Mouse (Mus musculus): ENCODE data around the gene Tyr. TPM values are rescaled to one million over a fixed set of nuclear protein-coding genes. Genes with fewer than 3 reads are reported as not detected.
"Not testable (repeated sequence)": the region's sequence is repeated elsewhere in the genome, so short reads cannot be mapped to it uniquely, and the experiment has no call there.

The Tyr gene
- polyA plus RNA-seq (2017; shearing (Covaris generic)): not detected

- ATAC-seq: no peak
These were observed at the start of gene Tyr for GRCm38 (mm10) chr7:87493412-87493811. TSS of gene Tyr (minus strand) at chr7:87493512.

GRCm38 (mm10) chr7:87539031-87539430 is 45.7 kb upstream of the Tyr start:
- no peak for ATAC-seq

DNA sequence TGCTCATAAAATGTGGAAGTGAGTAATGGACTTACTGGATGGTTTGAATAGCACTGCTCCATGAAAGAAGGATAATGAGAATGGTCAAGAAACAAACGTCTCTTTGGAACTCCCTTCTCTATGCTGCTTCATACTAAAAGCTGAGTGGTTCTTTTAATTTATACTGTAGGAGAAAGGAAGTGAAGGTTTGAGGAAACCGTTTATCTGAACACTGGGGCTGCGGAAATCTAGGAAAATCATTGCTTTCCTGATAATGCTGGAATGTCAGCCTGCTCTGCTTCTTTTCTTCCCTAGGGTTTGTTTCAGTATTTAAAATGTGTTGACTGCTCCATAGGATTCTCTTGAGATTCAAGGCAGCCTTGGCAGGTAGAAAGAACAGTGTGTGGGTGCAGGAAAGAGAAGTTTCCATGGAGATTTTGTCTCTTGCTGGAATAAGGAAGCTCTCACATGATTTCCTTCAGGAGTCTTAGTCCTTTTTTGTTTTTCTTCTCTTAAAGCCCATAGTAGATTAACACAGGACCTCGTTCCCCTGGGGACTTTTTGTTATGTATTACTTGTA is 891 bp upstream of the Tyr start:
- ATAC-seq: no peak

DNA sequence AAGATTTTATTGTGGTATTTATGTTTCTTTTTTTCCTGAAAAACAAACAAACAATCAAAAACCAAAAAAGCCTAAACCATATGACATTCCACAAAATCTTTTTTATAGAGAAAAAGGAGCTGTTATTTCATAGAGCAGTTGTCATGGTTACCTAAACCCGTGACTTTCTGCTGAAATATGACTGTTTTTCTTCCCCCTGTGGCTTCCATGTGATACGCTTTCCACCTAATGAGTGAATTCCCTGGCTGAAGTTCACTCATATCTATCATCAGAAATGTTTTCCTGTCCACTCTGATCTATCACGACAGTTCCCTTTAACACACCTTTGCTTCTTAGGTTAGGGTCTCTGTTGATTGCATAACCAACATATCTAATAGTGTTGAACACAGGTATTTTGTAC is 5.3 kb downstream of the Tyr start:
- ATAC-seq: no peak

DNA sequence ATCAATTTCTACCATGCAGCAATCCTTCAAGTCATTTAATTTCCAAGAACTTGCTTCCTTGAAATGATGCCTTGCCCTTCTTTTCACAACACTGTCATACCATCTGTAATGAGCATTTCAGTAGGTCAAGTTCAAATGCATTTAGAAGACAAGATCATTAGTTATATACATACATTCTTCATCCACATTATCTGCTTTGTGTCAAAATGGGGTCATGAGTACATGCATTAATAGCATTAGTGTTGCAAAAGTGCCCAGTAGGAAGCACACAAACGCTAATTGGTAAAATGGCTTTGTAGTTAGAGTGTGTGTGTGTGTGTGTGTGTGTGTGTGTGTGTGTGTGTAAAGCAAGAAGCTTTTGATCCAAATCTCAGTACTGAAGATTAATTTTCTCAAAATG is 80.0 kb downstream of the Tyr start:
- no peak for ATAC-seq

DNA sequence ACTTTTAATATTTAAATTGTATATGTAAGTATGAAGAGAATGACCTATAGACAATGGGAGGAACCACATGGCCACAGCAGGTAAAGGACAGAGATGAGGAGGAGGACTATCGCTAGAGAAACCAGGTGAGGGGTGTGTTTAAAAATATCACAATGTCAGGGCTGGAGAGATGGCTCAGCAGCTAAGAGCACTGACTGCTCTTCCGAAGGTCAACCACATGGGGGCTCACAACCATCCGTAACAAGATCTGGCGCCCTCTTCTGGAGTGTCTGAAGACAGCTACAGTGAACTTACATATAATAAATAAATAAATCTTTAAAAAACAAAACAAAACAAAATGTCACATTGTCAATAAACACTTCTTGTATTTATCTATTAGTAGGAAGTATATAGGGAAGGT is 81.9 kb downstream of the Tyr start:
- not testable (repeated sequence) for ATAC-seq

- ATAC-seq: no peak
These were observed 96.3 kb downstream of the Tyr start for GRCm38 (mm10) chr7:87397023-87397422.

DNA sequence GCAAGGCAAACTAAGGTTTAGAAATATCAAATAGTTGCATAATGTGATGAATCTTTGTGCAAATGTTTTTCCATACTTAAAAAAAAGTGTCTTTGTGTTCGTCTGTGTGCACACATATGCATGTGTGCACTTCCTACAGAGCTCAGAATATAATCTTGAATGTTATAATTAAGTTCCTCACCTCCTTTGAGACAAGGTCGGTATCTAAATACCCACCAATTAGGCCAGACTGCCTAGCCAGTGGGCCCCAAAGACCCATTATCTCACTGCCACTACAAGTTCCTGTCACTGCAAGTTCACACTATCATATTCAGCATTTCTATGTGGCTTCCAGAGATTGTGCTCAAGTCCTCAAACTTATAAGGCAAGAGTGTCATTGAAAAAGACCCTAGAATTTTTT is 118.4 kb downstream of the Tyr start:
- no peak for ATAC-seq

Other genes starting within 250 kb of the Tyr start
- not detected for gene Nox4, start 247.4 kb downstream of the Tyr start, polyA plus RNA-seq (2017; shearing (Covaris generic))
- gene Grm5, start 90.7 kb upstream of the Tyr start, polyA plus RNA-seq (2017; shearing (Covaris generic)): under 1 TPM; 0.07 to 0.09 TPM

All from CD4-positive, CD25-positive, alpha-beta regulatory T cell, adult 4 months (primary cell).